Mouse (Mus musculus): Measurements from ENCODE around the gene Col6a6.

Gene Col6a6

DNA sequence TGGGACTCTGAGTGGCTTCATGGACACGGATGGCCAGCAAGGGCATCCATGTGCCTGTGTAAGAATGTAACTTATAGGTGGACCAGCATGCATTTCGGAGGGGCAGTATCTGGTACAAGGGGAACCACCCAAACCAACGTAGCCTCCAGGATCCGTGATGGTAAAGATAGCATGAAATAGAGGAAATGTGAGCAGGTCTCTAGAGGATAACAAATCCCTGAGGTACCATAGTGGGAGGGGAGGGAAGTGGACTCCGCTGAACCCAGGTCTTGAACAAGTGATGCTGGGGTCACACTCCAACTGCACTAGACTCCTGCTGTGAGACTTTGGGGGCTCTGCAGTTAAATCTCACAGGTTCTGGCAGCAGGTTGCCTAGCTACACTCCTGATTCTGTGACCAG, 27.7 kb downstream of the Col6a6 start:
- DNase-seq (ENCODE audit: low spot score), result no peak

DNA sequence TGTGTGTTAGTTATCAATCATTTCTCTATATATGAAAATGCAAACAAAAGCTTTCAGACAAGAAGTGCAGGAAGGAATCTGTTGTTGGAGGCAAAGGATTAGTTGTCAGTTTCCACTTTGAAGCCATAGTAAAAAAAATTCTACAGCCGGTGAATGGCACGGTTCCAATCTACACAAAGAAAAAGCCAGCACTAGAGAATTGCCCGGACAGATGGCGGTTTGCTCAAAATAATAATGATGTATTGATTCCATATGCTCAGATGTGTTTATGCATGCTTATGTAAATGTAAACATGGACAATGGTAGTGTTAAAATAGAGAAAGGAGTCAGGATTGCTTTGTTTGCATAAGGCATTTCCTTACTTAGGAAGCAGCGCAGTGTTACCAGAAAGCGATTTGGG, 31.8 kb downstream of the Col6a6 start:
- no peak for DNase-seq (ENCODE audit: low spot score)

DNA sequence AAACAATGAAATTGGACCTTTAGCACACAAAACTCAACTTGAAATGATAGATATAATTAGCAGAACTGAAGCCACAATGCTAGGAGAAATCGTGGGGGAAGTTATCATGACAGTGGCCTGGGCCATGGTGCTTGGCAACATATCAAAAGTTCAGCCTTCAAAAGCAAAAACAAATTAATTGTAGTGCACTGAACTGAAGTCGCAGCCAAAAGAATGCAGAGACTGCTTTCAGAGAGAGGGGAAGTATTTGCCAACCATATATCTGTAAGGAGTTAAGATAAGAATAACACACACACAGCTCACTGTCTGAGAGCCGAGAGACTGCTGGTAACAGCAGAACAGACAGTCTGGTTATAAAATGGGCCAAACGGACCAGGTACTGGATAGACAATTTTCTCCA, 33.0 kb downstream of the Col6a6 start:
- no peak for DNase-seq (ENCODE audit: low spot score)

DNA sequence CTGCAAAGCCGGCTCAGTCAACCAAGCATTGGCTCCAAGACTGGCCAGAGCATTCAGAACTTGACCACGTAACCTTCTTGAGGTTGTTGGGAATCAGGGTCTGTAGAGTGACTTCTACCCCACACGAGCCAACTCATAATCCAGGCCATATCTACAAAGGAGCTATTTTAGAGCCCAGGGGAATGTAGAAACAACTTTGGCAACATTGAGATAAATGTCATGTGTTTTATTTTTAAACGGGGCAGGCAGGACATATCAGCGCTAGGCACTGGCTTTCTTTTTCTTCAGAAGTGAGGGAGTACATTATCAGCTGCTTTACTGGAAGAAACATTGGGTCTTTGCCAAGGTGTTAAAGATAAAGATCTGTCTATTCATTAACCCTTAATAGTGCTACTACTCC, 36.1 kb downstream of the Col6a6 start:
- DNase-seq (ENCODE audit: low spot score), result no peak

DNA sequence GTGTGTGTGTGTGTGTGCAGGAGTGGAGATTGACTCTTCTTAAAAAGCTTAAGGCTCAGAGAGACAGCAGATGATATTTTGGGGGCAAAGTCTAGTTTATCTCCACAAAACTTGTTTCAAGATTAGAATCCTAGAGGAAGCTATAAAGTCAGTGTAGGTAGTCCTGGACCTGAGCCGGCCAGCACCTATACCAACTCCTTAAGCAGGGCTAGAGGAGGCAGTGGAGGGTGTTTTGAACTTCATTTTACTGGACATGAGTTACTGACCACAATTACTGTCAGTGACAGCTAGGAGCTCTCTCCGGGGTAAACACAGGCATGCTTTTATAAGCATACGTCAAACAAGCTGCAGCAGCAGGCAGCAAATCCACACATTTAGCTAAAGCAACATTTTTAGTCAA, 39.8 kb downstream of the Col6a6 start:
- no peak for DNase-seq (ENCODE audit: low spot score)

DNA sequence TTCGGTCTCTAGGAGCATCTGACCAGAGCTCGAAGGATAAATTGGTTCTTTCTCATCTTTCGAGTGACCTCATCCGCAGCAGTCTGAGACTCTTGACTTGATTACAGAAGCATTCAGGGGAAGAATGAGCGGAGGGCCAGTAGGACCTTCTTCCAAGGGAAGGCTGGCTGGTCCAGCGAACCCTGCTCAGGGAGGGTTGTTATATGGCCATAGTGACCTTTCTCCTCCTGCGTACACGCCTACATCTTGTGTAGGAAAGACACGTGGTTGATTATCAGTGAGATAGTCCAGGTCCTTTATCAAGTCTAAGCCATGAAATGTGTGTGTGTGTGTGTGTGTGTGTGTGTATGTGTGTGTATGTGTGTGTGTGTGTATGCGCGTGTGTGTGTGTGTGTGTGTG, 40.2 kb downstream of the Col6a6 start:
- no peak for DNase-seq (ENCODE audit: low spot score)

DNA sequence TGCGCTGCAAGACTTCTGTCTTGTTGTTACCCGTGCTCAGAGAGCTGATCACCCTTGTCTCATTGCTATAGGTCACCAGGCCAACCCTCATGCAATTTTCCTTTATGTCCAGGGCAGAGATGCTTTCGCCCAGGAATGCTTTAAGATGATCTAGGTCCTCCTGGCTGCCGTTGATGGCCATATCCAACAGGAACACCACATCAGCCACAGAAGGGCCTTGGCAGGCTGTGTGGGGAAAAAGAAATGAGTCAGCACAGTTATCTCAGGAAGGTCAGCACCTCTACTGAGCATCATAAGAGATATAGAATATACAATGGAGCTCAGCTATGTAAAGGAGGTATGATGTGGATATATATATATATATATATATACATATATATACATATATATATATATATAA, 43.9 kb downstream of the Col6a6 start:
- DNase-seq (ENCODE audit: low spot score), result no peak

DNA sequence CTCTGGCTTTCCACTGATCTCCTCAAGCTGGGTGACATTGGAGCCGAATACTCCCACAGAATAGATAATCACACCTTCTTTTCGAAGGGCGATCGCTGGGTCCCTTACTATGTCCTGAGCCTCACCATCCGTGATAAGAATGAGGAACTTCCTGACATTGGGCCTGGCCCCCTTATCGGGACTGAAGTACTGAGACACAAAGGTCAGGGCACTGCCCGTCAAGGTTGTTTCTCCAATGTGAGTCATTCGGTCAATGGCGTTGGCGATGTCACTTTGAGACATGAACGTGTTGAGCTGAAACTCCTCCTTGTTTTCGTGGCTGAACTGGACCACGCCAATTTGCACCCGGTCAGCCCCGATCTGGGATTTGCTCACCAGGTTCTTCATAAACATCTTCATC, 47.3 kb downstream of the Col6a6 start:
- no peak for DNase-seq (ENCODE audit: low spot score)

DNA sequence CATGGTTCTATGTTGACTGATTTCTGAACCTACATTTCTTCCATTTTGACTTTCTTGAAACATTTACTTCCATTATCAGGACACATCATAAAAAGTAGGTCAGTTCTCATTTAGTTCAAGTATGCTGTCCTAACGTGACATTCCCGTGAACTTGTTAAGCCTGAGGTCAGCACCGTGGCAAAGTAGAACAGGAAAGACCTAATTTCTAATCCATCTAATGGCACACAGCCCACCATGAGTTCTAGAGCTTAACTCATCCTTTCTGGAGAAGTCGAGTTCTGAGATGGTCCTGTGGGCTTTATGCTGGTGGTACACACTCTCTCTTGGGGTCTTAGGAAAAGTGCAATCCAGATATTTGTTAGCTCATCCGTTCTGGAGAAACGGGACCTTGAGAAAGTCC, 49.2 kb downstream of the Col6a6 start:
- no peak for DNase-seq (ENCODE audit: low spot score)

DNA sequence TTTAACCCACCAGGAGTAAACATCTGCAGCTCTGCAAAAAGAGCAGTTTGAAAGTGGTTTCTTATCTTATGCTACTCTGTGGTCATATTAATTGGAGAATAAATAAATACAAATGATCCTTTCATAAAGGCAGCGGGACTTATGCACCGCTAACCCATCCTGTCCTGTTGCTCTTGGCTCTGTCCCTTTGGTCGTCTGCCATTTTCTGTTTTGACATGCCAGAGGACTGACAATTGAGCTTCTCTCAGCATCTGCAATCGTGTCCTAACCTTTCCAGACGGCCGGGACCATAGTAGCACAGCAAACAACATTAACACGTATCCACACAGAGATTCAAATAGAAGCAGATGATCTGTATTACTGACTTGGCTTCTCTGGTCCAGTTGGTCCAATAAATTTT, 53.1 kb downstream of the Col6a6 start:
- DNase-seq (ENCODE audit: low spot score), result no peak

DNA sequence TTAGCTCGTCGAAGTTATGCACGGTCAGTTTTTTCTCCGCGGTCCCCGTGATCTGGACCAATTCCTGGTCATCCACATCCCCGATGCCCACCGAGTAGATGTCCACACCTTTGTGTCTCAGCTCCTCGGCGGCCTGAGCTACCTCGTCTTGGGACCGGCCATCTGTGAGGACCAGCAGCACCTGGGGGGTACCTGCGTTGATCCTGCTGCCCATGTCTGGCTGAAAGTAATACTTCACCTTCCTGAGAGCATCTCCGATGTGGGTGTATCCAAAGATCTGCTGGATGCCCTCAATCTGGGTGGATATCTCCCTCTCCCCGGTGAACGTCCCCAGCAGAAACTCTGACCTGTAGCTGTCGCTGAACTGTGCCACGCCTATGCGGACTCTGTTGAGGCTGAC, 53.6 kb downstream of the Col6a6 start:
- no peak for DNase-seq (ENCODE audit: low spot score)

DNA sequence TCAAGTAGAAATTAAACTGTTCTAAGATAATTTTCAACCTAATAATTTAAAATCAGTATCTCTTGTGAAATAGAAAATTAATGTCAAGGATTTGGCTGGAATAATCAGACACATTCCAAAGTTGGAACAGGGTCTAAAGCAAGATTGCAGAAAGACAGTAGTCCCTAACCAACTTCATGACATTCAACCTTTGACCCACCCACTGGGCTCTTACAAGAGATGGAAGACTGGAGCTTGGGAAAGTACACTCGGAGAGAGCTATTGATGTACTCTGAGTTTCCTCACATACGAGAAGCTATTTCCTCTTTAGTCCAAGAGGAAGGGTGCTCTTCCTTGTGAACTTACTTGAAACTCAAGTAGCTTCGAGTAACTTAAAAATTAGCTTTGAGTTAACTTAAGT, 56.6 kb downstream of the Col6a6 start:
- no peak for DNase-seq (ENCODE audit: low spot score)

DNA sequence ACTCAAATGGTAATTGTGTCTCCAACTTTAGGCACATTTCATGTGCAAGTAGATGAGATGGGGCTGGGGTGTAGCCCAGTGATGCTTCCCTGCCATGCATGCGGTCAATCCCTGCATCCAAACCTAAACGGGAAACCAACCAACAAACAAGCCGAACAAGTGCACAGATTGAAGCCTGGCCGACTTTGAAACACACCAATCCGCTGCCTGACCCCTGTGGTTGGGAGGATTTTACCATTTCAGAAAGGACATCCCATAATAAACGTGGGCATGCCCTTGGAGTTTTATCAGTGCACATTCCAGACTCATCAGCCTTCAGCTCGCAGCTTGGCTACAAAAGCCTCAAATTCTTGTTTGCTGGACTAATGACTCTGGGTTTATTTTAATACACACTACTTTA, 57.3 kb downstream of the Col6a6 start:
- DNase-seq (ENCODE audit: low spot score), result no peak

DNA sequence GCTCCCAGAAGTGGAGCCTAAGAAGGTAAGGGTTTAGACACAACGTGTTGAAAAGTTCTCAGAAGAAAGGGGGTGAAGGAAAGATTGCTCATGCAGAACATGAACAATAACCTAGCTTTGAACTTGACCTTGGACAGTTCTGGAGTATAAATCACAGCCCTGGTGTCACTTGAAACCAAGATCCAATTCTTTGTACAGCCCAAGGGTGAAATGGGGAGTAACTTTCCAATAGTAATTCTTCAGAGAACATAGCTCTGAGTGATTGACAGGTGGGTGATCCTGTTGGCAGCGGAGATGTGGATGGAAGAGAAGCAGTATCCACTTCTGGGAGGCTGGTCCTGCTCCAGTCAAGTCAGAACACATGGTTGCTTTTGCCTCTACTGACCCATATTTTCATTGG, 62.1 kb downstream of the Col6a6 start:
- no peak for DNase-seq (ENCODE audit: low spot score)

DNA sequence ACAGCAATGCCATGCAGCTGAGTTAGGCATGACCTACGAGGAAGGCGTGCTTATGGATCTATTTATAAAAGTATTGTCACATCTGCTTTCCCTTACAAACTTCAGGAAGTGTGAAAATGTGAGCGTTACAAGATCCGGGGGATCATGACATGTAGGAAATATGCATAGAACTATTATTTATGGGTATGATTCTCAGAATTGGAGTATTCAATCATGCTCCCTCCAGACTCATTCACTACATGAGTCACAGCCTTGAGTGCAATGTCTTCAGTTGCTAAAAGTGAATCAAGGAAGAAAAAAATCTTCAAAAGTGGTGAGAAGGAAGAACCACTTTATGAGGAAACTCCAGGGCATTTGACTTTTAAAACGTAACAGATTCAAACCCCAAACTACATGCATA, 63.3 kb downstream of the Col6a6 start:
- DNase-seq (ENCODE audit: low spot score), result no peak

DNA sequence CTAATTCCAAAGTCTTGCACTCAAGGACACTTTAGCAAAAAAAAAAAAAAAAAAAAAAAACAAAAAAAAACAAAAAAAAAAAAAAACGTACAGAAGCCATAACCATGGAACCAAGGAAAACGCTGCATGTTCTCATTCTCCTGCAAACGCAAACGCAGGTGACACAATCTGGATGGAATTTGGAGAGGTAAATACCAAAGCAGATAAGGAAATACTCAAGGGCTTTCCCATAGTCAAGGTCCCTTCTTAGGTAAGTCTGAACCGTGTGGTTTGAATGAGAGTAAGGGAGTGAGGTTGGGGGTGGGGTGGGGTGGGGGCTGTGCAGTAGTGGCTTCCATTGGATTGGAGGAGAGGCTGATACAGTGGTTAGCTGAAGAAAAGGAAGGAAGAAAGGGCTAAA, 63.8 kb downstream of the Col6a6 start:
- no peak for DNase-seq (ENCODE audit: low spot score)

DNA sequence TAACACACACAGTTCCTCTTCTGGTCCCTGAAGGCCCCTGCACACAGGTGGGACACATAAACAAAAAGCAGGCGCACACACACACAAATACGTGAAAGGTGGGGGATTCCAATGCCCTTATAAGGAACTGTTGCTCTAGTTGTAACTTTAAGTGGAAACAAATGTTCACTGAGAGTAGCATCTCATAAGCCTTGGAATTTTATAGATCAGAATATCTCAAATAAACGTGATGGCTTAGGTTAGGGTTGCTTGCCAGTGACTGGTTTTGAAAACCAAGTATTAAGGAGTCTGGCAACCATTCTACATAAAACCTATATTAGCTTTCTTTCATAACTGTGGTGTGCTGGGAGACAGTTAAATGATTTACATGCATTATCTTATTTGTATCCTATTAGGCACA, 64.3 kb downstream of the Col6a6 start:
- DNase-seq (ENCODE audit: low spot score), result no peak

DNA sequence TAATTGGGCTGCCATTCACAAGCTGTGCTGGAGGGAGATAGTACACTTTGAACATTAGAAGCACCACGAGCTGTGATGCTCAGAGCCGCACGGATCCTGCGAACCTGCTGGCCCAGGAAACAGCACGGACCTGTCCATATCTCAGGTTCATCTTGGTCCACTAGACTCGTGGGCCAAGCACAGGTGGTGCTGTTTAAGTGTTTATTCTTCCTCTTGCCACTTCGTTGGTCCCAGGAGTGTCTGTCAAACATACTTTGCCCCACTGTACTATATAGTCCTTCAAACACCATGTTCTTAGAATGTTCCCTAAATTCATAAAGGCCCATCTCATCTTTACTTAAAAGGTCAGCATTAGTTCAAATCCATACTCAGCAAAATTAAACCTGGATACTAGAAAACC, 65.7 kb downstream of the Col6a6 start:
- no peak for DNase-seq (ENCODE audit: low spot score)

DNA sequence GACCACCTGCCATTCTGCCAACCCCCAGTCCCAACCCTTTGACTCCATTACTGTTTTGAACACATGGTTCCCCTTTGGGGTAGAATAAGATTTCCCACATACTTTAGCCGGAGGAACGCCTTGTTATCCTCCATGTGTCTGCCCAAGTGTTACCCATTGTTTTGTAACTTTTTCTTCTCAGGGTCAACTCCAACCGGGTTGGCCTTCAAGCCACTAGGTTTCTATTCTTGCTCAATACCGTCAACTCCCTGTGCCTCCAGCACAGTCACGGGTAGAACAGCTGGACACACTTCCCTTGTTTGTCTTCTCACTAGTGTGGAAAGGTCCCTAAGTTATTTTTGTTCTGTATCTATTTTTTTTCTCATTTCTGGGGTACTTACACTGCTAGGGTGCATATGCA, 69.1 kb downstream of the Col6a6 start:
- DNase-seq (ENCODE audit: low spot score), result no peak

DNA sequence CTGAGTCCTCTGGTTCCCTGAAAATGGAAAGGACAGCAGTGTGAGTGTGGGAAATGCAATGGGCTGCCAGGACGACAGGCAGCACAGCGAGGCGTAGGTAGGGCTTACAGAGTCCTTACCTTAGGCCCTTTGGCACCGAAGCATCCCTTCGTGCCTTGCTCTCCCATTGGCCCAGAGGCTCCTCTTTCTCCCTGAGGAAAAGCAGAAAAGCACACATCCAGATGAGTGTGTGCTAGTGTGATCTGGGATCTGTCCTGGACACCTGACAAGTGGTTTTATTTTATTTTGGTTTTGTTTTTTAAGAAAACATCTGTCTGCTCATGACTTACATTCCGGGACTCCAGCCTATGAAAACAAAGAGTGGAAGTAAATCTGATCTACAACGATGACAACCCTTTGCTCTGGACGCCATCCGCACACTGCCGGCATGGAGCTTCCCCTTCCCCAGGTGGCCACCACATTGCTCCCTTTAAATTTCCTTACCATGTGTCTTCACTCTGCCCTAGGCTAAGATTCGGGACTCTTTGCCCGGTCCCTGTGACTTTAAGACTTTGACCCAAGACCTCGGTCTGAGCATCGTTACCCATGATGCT, 69.7 kb downstream of the Col6a6 start:
- DNase-seq (ENCODE audit: low spot score), result no peak

DNA sequence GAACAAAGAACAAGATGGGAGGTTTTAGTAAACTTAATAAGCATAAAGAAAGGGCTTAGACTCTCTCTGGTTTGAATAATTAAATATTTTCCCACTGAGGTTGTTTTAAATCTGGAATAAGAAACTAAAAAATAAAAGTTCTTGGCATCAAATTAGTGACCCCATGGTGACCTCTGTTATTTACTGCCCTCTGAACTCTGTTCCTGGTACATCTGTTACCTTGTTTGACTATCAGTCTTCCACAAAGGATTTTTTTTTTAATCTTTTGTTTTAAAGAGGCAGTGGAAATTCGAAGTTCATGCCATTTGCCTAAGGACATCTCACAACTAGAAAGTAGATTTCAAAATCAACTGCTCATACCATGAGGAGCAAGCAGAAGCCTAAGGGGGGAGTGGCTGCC, 73.7 kb downstream of the Col6a6 start:
- DNase-seq (ENCODE audit: low spot score), result no peak

DNA sequence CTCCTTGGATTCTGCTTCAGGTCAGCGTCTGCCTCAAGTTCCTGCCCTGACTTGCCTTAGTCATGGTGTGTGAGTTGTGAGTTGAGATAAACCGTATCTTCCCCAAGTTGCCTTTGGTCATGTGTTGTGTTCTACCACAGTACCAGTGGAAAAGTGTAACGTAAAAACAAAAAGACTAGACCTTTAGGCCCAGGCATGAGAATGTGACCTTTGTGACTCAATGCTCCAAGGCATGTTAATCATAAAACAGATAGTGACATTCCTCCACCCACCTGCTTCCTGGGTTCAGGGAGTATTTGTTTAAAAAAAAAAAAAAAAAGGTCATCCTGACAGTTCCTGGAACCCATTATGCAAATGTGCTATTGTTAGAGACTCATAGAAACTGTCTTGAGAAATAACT, 82.1 kb downstream of the Col6a6 start:
- no peak for DNase-seq (ENCODE audit: low spot score)

DNA sequence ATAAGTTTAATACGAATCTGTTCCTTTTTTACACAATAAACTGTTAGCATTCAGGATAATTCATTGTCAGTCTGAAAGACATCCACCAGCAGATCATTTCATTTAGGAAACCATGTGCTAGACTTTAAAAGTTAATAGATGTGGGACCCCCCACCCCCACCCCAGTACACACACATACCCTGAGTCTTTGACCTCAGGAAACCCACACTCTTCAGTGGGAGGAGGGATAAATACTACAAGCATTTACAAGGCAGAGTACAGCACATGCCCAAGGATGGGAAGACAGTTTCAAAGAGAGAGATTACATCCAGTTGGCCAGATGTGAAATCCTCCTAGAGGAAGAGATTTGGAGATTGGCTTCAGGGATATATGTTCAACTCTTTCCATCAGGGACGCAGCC, 87.5 kb downstream of the Col6a6 start:
- DNase-seq (ENCODE audit: low spot score), result no peak

DNA sequence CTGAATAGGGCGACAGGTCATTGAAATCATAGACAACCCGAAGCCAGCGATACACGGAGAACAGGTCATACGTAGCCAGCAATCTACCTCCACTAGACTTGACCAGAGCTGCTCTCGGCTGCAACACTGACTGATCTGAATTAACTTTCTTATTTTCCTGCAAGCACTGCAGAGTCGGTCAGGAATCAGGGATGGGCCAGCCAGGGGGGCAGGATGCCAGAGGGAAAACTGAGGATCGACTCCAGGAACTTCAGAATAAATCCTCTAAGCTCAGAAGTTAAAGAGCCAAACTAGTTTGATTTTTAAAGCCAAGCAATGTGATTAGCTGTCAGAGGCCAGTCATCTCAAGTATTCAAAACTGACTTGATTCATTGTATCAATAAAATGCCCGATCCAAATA, 88.5 kb downstream of the Col6a6 start:
- no peak for DNase-seq (ENCODE audit: low spot score)

DNA sequence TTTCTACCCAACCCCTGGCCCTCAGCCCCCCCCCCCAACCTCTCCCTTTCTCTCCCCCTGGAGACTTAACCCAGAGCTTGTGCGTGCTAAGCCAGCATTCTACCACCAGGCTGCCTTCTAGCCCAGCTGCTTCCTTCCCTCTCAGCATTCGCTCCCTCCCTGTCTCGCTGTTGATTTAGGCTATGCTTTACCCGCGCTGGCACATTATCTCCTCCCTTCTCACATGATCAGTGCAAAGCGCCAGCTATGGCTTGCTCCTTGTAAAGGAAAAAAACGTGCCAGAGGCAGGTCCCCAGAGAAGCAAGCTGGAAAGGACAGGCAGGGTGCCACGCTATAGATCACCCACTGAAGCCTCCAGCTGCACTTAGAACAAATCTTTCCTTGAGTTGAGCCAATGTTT, 90.5 kb downstream of the Col6a6 start:
- no peak for DNase-seq (ENCODE audit: low spot score)
